Mouse (Mus musculus) kidney, postnatal 36 days (tissue): ENCODE measurements around the gene Fcrl6.

ENCODE experiments used
- DNase-seq, 2 experiments: peaks; one replicate each; pipeline ENCODE4 v3.0.0; 2021 to 2022; ENCODE audit warnings: mixed read lengths in 2 of 2

The Fcrl6 gene

DNA sequence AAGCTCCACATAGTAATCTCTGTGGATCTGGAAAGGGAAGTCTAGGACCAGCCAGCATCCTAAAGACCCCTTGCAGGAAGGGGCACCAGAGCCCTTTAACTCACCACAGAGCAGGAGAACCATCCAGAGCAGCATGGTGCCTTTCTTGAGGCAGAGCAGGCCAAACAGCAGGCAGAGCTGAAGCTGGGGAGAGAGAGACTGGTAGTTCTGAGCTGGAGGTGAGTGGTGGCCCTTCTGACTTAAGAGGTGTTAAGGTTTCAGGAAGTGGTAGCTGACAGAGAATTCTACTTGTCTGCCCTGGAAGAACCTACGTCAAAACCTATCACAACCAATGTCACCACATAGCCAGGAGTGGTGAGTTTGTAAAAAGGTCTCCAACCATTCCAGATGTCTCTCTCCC, at the start of gene Fcrl6:
Gene Fcrl6 (minus strand): TSS at position 226 of the 400 bp plus-strand sequence.
- no peak for DNase-seq

- DNase-seq = no peak
Measured at GRCm38 (mm10) chr1:172651288-172651987, 49.1 kb upstream of the Fcrl6 start.

- DNase-seq = peak; percentile 30 to 71
Measured at GRCm38 (mm10) chr1:172650519-172651287, 48.4 kb upstream of the Fcrl6 start.

DNA sequence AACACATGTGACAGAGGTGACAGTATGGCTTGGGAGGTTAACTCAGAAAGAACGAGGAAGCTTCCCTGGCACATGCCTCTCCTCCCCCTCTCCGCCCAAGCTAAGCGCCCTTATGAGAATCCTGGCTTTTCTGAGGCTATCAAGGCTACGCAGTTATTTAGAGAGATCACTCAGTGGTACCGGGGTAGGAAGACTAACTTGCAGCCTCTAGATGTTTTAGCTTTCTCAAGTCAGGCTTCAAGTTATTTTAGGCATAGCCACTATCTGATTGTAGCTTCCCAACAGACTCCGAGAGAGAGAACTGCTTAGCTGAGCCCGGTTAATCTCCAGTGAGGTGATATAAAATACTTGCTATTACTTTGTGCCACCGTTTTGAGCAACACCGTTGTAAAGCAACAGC, 47.0 kb upstream of the Fcrl6 start:
- no peak for DNase-seq

DNA sequence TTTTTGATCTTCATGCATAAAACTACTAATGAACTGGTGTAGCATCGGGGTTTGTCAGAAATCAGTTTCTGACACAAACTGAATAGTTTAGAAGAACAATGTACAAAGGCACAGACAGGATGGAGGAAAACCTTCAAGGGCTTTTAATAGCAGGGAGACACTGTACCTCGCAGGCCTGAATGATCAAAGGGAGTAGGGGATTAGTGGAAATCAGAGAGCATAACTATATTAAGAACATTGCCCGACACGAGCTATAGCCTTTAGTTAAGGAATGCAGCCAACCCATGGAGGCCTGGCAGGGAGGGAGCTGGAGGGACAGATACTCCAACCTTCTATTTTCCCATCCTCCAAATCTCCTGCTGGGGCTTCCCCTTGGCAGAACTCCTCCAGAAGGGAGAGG, 44.9 kb upstream of the Fcrl6 start:
- no peak for DNase-seq

DNA sequence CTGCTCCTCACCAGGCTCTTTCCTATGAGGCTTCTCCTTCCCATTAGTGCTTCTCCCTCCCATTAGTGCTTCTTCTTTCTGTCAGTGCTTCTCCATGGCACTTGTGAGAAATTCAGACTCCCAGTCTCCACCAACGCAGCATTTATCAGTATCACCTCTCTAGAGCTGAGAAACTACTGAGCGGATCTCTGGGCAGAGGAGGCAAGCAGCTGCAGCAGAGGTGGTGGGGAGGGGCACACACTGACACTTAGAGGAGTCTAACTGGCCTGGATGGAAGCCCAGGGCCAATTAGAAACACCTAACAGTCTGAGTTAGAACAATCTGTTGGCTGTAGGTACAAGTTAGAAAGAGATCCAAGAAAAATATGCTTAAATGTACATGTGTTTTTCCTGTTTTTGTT, 36.4 kb upstream of the Fcrl6 start:
- DNase-seq = no peak

GRCm38 (mm10) chr1:172637801-172638200, 35.5 kb upstream of the Fcrl6 start:
- DNase-seq = no peak

DNA sequence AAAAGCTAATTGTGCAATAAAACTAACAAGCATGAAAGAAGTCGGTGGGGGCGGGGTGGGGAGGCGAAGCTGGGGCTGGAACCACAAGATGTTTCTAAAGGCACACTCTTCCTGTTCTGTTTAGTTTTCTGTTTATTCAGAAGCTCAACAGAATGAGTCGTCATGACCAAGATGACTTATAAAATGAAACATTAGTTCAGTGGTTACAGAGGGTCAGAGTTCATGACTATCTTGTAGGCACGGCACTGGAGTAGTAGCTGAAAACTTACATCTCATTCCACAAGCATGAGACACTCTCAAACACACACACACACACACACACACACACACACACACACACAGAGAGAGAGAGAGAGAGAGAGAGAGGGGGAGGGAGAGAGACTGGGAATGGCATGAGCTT, 33.9 kb upstream of the Fcrl6 start:
- DNase-seq = no peak

DNA sequence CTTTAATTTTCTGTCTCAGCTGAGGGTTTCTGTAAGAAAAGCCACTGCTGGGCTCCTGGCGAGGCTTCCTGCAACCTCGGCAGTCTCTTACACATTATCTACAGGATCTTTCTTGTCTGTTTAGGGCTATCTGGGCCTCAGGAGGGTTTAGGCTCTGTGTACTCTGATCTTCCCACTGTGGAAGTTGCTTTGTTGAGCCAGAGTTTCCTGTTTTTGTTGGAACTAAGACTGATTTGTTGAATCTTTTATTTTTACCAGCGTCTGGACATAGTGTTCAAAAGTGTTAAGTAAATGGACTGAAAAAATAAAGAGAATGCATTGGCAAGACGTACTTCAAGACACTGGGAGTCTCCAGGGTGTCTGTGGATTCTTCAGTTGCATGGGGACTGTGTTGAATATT, 32.9 kb upstream of the Fcrl6 start:
- peak in 1 of 2 experiments; percentile 19 for DNase-seq

DNA sequence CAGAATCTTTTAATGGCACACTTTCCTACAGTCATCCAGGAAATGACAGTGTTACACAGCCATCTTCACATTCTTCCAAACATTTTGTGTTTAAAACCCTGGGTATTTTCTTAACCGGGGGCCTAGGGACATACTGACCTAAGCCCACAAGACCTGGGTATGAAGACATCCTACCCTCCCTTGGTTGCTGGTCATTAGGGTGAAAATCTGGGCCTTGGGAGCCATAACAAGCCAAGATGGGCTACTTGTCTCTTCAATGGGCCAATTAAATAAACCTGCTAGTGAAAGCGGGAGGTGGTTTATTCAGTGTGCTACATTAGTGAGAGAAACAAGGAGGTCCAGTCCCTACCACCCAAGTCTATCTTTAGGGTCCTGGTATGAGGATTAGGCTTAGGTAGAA, 31.8 kb upstream of the Fcrl6 start:
- no peak for DNase-seq

GRCm38 (mm10) chr1:172632451-172633326, 30.3 kb upstream of the Fcrl6 start, which contains the start of gene Dusp23:
Gene Dusp23 (minus strand): TSS chr1:172632962.
- peak; percentile 99 for DNase-seq

- DNase-seq = no peak
Measured at GRCm38 (mm10) chr1:172631721-172632120, 29.4 kb upstream of the Fcrl6 start.

- no peak for DNase-seq
Measured at GRCm38 (mm10) chr1:172629831-172630230, 27.5 kb upstream of the Fcrl6 start.

GRCm38 (mm10) chr1:172626306-172626705, 24.0 kb upstream of the Fcrl6 start:
- DNase-seq = no peak

- DNase-seq = no peak
Measured at GRCm38 (mm10) chr1:172624081-172624480, 21.7 kb upstream of the Fcrl6 start.

DNA sequence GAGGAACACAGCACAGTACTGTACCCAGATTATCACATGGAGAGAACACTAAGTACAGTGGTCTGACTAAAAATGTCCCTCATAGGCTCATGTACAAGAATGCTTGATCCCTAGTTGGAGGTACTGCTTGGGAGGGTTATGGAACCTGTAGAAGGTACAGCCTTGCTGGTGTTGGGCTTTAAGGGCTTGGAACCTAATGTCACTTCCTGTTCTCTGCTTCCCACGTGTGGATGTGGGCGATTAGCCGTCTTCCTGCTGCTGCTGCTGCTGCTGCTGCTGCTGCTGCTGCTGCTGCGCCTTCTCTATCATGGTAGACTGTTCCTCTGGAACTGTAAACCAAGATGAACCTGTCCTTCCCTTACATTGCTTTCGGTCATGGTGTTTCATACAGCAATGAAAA, 21.2 kb upstream of the Fcrl6 start:
- no peak for DNase-seq

GRCm38 (mm10) chr1:172619235-172619634, 16.9 kb upstream of the Fcrl6 start:
- DNase-seq = peak; percentile 71 to 92

GRCm38 (mm10) chr1:172618141-172618540, 15.8 kb upstream of the Fcrl6 start:
- DNase-seq = no peak

DNA sequence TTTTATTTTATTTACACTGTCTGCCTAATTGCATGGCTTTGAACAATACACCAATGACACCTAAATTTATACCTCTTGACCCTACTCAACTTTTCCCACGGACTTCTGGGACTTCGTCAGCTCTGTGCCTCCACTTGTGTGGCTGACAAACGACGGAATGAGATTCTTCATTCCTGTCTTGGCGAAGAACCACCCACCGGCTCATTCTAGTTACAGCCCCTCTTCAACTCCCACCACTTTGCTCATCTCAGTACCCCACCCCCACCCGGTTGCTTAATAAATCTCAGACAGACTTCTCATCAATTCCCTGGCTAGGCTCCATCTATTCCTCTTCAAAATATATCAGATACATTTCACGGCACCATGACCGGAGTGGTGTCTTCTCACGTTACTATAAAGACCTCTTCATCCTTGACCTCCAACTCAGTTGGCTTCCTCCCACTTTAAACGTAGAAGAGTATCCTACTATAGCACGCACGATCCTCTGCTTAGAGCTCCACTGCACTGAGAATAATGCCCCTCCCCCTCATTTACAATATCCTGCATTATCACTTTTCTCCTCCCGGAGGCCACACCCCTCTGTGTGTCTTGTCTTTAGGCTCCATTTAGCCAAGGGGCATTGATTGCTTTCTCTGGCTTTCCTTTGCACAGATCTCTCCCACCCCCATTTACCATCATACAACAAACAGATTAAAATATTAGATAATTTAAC, 15.2 kb upstream of the Fcrl6 start:
- no peak for DNase-seq

GRCm38 (mm10) chr1:172616537-172617300, 14.4 kb upstream of the Fcrl6 start:
- no peak for DNase-seq

- no peak for DNase-seq
Measured at GRCm38 (mm10) chr1:172615412-172615811, 13.1 kb upstream of the Fcrl6 start.

GRCm38 (mm10) chr1:172614654-172615053, 12.3 kb upstream of the Fcrl6 start:
- no peak for DNase-seq
